13 mouse cellular contexts compared by ENCODE assay signal in the genomic region with DNA sequence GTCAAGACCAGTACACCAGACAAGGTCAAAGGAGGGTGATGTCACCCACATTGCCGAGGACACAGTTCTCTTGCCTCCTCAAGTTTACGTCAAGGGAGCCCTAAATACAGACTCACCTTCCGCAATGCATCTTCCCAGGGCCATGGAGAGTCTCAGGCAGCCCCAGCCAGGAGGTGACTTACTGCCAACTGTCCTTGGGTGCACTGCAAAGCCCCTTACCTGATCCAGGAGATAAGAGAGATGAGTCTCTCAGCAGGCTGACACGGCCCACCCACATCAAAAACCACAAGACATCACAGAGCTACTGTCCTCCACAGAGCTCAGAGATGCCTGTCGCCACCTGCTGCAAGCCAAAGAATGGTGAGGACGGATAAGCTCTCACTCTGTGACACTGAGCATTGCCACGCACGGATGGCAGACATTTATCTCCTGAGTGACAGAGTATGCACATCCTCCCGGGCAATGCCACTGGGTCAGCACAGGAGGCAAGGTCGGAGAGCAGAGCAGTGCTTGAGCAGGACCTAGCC. TPM values are rescaled to one million over a fixed set of nuclear protein-coding genes. Genes with fewer than 3 reads are reported as not detected.
DNase-seq lines count a peak whose midpoint lies in the region; ATAC-seq and TF ChIP-seq lines count a peak whose summit lies in the region.
"Had no signal": no experiment of that assay in that cellular context is flagged by ENCODE, and none has a peak within 500 bp of the region (broad histone marks: within the 10 kb centered on the region; RNA-seq: fewer than 3 reads in every experiment).

Il9r (minus strand) TSS at position 205 of the 527 bp plus-strand sequence.

- no peak for TF ChIP-seq POLR2A in lung, adult 2 months (IDR thresholded peaks at IDR 0.05; ENCODE audit: borderline replicate concordance, extremely low read depth, low read depth, low read length)

- no peak within 1 kb of the TSS for H3K4me3 ChIP-seq in heart, embryonic 10.5 days
- H3K4me3 ChIP-seq in heart, embryonic 11.5 days (ENCODE audit: low read depth, low read length) = no peak within 1 kb of the TSS
- no peak within 1 kb of the TSS for H3K4me3 ChIP-seq in liver, embryonic 11.5 days (ENCODE audit: low read depth, low read length)
- no peak within 1 kb of the TSS for H3K4me3 ChIP-seq in lung, adult 2 months (replicated peaks; ENCODE audit: extremely low read depth, low read depth, low read length)
- H3K4me3 ChIP-seq: gastrocnemius, adult 2 months had no signal

- peaks cover 15% of the 10 kb centered on the region; the same call in 1 of the 2 replicates for H3K27me3 ChIP-seq in heart, embryonic 10.5 days (ENCODE audit: insufficient read depth, poor library complexity, severe bottlenecking)
- H3K27me3 ChIP-seq in heart, embryonic 11.5 days (ENCODE audit: control insufficient read depth, insufficient read depth, low read length) = 0 out of 2 replicates have a peak, but pooled peaks cover 2% of the 10 kb centered on the region
- no peaks in the 10 kb centered on the region for H3K27me3 ChIP-seq in liver, embryonic 11.5 days (replicated peaks; ENCODE audit: control insufficient read depth, insufficient read depth, low read length)

- no peaks in the 10 kb centered on the region for H3K9me3 ChIP-seq in heart, embryonic 10.5 days
- no peaks in the 10 kb centered on the region for H3K9me3 ChIP-seq in heart, embryonic 11.5 days (replicated peaks; ENCODE audit: control insufficient read depth, low read length)
- no peaks in the 10 kb centered on the region for H3K9me3 ChIP-seq in liver, embryonic 11.5 days (ENCODE audit: control insufficient read depth, low read length)

- H3K27ac ChIP-seq in heart, embryonic 10.5 days = 0 out of 2 replicates have a peak within 1 kb of the TSS, but pooled peaks have one; percentile 18
- no peak within 1 kb of the TSS for H3K27ac ChIP-seq in heart, embryonic 11.5 days (ENCODE audit: low read depth, low read length)
- H3K27ac ChIP-seq in liver, embryonic 11.5 days (ENCODE audit: low read depth, low read length) = no peak within 1 kb of the TSS
- H3K27ac ChIP-seq: gastrocnemius, adult 2 months had no signal

- peaks cover 40% of the 10 kb centered on the region for H3K4me1 ChIP-seq in heart, embryonic 10.5 days
- peaks cover 16% of the 10 kb centered on the region for H3K4me1 ChIP-seq in heart, embryonic 11.5 days (ENCODE audit: control insufficient read depth, insufficient read depth, low read length)
- peaks cover 33% of the 10 kb centered on the region for H3K4me1 ChIP-seq in liver, embryonic 11.5 days (replicated peaks; ENCODE audit: control insufficient read depth, insufficient read depth, low read length)
- no peaks in the 10 kb centered on the region for H3K4me1 ChIP-seq in lung, adult 2 months (ENCODE audit: control insufficient read depth, insufficient read depth, low read length)

- H3K36me3 ChIP-seq in heart, embryonic 10.5 days = no peaks in the 10 kb centered on the region
- H3K36me3 ChIP-seq in heart, embryonic 11.5 days (ENCODE audit: control insufficient read depth, insufficient read depth, low read length) = no peaks in the 10 kb centered on the region
- no peaks in the 10 kb centered on the region for H3K36me3 ChIP-seq in liver, embryonic 11.5 days (ENCODE audit: control insufficient read depth, insufficient read depth, low read length)

- TF ChIP-seq CTCF in lung, adult 2 months (IDR thresholded peaks at IDR 0.05; ENCODE audit: insufficient read depth, low read length) = no peak

- no peak for DNase-seq in heart, embryonic 10.5 days (ENCODE audit: low spot score)
- peak; percentile 36 for DNase-seq in testis, postnatal 10 days (ENCODE audit: low spot score)
- no peak for DNase-seq in testis, postnatal 14 days (ENCODE audit: low spot score)
- no peak for DNase-seq in liver, embryonic 11.5 days (ENCODE audit: low spot score)
- peak; percentile 72 to 81 for DNase-seq in thymus, postnatal 36 days
- DNase-seq in lung, adult 2 months = no peak
- DNase-seq in embryo, embryonic 11 days = no peak
- DNase-seq: cerebellum, adult 9-11 months; gastrocnemius, adult 2 months; heart, postnatal 14 days; kidney, adult 8-10 months had no signal

- ATAC-seq in heart, embryonic 11.5 days (replicated peaks; ENCODE audit: insufficient number of reproducible peaks, low FRiP score, low TSS enrichment) = no peak
- peak; percentile 20 for ATAC-seq in liver, embryonic 11.5 days (replicated peaks; ENCODE audit: low FRiP score)

- WGBS in heart, embryonic 10.5 days = 37% methylated on average over 10 of the region's 10 CpGs
- 34% methylated on average over 10 of the region's 10 CpGs for WGBS in heart, embryonic 11.5 days (ENCODE audit: insufficient replicate concordance)
- WGBS in liver, embryonic 11.5 days = 36% methylated on average over 10 of the region's 10 CpGs
- 51% methylated on average over 10 of the region's 10 CpGs for WGBS in lung, adult 2 months

- H3K9ac ChIP-seq in heart, embryonic 11.5 days (ENCODE audit: low read depth, low read length) = no peak within 1 kb of the TSS
- peak within 1 kb of the TSS; percentile 34; the same call in 1 of the 2 replicates for H3K9ac ChIP-seq in liver, embryonic 11.5 days (ENCODE audit: low read depth, low read length)

- H3K4me2 ChIP-seq in heart, embryonic 11.5 days = no peak within 1 kb of the TSS
- H3K4me2 ChIP-seq in liver, embryonic 11.5 days = peak within 1 kb of the TSS; percentile 22

RNA-seq across cellular contexts. Expression of gene Il9r, which starts in this region (rescaled TPM):
- 0.14 TPM in 1 of 2 replicates, not detected in the other for polyA plus RNA-seq in heart, embryonic 10.5 days (2016; fragmentation: Nextera tagmentation; extraction: Ambion mirVana)
- polyA plus RNA-seq in heart, embryonic 11.5 days (2014; fragmentation: Nextera tagmentation; extraction: Ambion mirVana) = not detected in 2 replicates
- 0.53 and 0.62 TPM in 2 replicates for polyA plus RNA-seq in liver, embryonic 11.5 days (2014; fragmentation: Nextera tagmentation; extraction: Ambion mirVana)
- 1.4 and 2.3 TPM in 2 replicates for polyA plus RNA-seq in lung, adult 2 months (2012; rRNA removed)
- polyA plus RNA-seq: liver, embryonic 16.5 days had no signal

Comparison
In these comparisons a context has a peak if more than half of its experiments do, and no peak if none do; other contexts are left out.
1. DNase-seq: peak in testis, postnatal 10 days (single experiment) and thymus, postnatal 36 days (2 of 2); none in heart, embryonic 10.5 days (single experiment), testis, postnatal 14 days (single experiment), liver, embryonic 11.5 days (single experiment), lung, adult 2 months (single experiment) and embryo, embryonic 11 days (single experiment).
2. Peak in ATAC-seq, H3K9ac ChIP-seq and H3K4me2 ChIP-seq in liver, embryonic 11.5 days; RNA of the gene not detected or under 1 TPM.